Mouse (Mus musculus) myocyte (in vitro differentiated cells): ENCODE data around the gene Olfr520. TPM values are rescaled to one million over a fixed set of nuclear protein-coding genes. Genes with fewer than 3 reads are reported as not detected.

ENCODE experiments used
- H3K27me3 ChIP-seq: one replicate; pipeline ENCODE4 v1.6.1; 2011; ENCODE audit not compliant: control insufficient read depth, insufficient read depth, insufficient read length
- H3K36me3 ChIP-seq: one replicate; pipeline ENCODE4 v1.6.1; 2011; ENCODE audit not compliant: control insufficient read depth, insufficient read depth
- H3K4me2 ChIP-seq: one replicate; pipeline ENCODE4 v1.6.1; 2011; ENCODE audit warnings: low read depth, control low read depth
- H3K4me3 ChIP-seq: one replicate; pipeline ENCODE4 v1.5.1; 2011; ENCODE audit warnings: mild to moderate bottlenecking, control low read depth, moderate library complexity
- H3K79me2 ChIP-seq: one replicate; pipeline ENCODE4 v1.6.1; 2011; ENCODE audit not compliant: control insufficient read depth, insufficient read depth
- H3ac ChIP-seq: one replicate; pipeline ENCODE4 v1.6.1; 2011; ENCODE audit not compliant: control insufficient read depth, insufficient read length
- CEBPB ChIP-seq: IDR thresholded peaks from 2 replicates; pipeline ENCODE4 v1.6.1; 2011; ENCODE audit warnings: mild to moderate bottlenecking, moderate library complexity; ENCODE audit not compliant: poor library complexity, insufficient read depth, severe bottlenecking
- E2F4 ChIP-seq: IDR thresholded peaks from one replicate; pipeline ENCODE4 v1.6.1; 2011; ENCODE audit warnings: mild to moderate bottlenecking, control low read depth, moderate library complexity; ENCODE audit not compliant: insufficient read depth
- MAX ChIP-seq: IDR thresholded peaks from one replicate; pipeline ENCODE4 v1.6.1; 2011; ENCODE audit warnings: low read depth, mild to moderate bottlenecking, control low read depth
- MYOD1 ChIP-seq, 3 experiments: IDR thresholded peaks; one replicate each; pipeline ENCODE4 v1.6.1; 2011; ENCODE audit warnings: control low read depth in 2 of 3, low read depth in 2 of 3, mild to moderate bottlenecking in 2 of 3, moderate library complexity in 1 of 3; ENCODE audit not compliant: insufficient read length in 2 of 3, control insufficient read depth in 1 of 3
- MYOG ChIP-seq, 3 experiments: IDR thresholded peaks; one replicate each; pipeline ENCODE4 v1.6.1; 2011; ENCODE audit warnings: control low read depth in 2 of 3, low read depth in 2 of 3, mild to moderate bottlenecking in 2 of 3; ENCODE audit not compliant: insufficient read length in 2 of 3, control insufficient read depth in 1 of 3, insufficient read depth in 1 of 3
- POLR2A ChIP-seq: IDR thresholded peaks from one replicate; pipeline ENCODE4 v1.6.1; 2011; ENCODE audit warnings: low read depth, mild to moderate bottlenecking, control low read depth, moderate library complexity; ENCODE audit not compliant: insufficient read length
- POLR2AphosphoS2 ChIP-seq: IDR thresholded peaks from one replicate; pipeline ENCODE4 v1.6.1; 2011; ENCODE audit warnings: low read depth, control low read depth; ENCODE audit not compliant: insufficient read length
- REST ChIP-seq: IDR thresholded peaks from one replicate; pipeline ENCODE4 v1.6.1; 2011; ENCODE audit warnings: mild to moderate bottlenecking, control low read depth, moderate library complexity; ENCODE audit not compliant: insufficient read depth, insufficient read length
- SRF ChIP-seq: IDR thresholded peaks from one replicate; pipeline ENCODE4 v1.6.1; 2011; ENCODE audit warnings: low read depth; ENCODE audit not compliant: control insufficient read depth, insufficient read length
- TCF12 ChIP-seq: IDR thresholded peaks from one replicate; pipeline ENCODE4 v1.6.1; 2011; ENCODE audit warnings: mild to moderate bottlenecking, control low read depth; ENCODE audit not compliant: poor library complexity, insufficient read depth, severe bottlenecking
- TCF3 ChIP-seq: IDR thresholded peaks from one replicate; pipeline ENCODE4 v1.6.1; 2011; ENCODE audit warnings: low read depth, control low read depth; ENCODE audit not compliant: insufficient read length
- USF1 ChIP-seq: IDR thresholded peaks from one replicate; pipeline ENCODE4 v1.6.1; 2011; ENCODE audit warnings: low read depth, mild to moderate bottlenecking, control low read depth, moderate library complexity
- polyA plus RNA-seq: library from polyadenylated mRNA; unstranded; fragments of >200 nt; fragmentation: generic; extraction: Trizol; gene quantifications from one replicate; pipeline ENCODE4 v1.2.1, GENCODE M21; 2012; ENCODE audit warnings: missing spikeins

Gene Olfr520
- polyA plus RNA-seq, 1 experiment, result not detected

DNA sequence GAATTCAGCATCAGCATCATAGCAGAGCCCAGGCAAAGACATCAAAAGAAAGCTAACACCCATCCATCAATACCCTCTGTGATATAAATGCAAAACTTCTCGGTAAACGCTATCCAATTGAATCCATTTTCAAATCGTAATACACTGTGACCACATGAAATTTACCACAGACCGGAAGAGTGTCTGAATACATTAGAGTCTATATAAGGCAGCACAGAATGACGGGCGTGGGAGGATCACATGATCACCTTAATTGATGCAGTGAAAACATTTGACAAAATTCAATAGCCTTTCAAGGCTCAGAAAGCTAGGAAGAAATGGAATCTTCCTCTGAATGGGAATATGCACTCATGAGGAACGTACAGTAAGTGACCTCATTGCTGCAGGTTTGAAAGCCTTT lies 53.3 kb downstream of the Olfr520 start:
- Histone ChIP-seq H3K27me3 (peaks cover 4% of the 10 kb centered on the region), H3ac (no peak overlapping the region), H3K79me2 (no peaks in the 10 kb centered on the region), H3K4me2 (no peak overlapping the region), H3K4me3 (no peak overlapping the region), H3K36me3 (no peaks in the 10 kb centered on the region)
- TF ChIP-seq MYOG (IDR thresholded peaks at IDR 0.05; ENCODE audit: control insufficient read depth in 1 of 3, insufficient read depth in 1 of 3, insufficient read length in 2 of 3, low read depth in 2 of 3), result no peak
- TF ChIP-seq SRF, result no peak

DNA sequence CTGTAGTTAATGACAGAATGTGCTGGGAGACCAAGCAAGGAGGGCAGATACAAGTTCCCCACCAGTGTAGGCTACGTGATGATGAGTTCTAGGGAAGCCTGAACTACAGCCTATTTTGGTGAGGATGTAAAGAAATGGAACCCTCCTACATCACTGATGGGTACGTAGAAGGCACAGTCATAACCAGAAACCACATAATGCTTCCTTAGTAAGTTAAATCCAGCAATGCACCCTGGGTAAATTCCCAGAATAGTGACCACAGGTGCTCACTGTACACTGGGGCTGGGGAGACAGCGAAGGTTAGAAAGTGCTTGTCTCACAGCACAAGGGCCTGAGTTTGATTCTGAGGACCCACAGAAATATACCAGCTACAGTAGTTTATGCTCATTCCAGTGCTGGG lies 55.5 kb downstream of the Olfr520 start:
- Histone ChIP-seq H3K4me2 (no peak overlapping the region), H3K79me2 (no peaks in the 10 kb centered on the region), H3ac (no peak overlapping the region), H3K27me3 (peaks cover 5% of the 10 kb centered on the region), H3K36me3 (no peaks in the 10 kb centered on the region), H3K4me3 (no peak overlapping the region)
- TF ChIP-seq REST (no peak), MAX (no peak), TCF3 (no peak), SRF (no peak), MYOG (IDR thresholded peaks at IDR 0.05; ENCODE audit: control insufficient read depth in 1 of 3, insufficient read depth in 1 of 3, insufficient read length in 2 of 3, low read depth in 2 of 3) (no peak), E2F4 (no peak), USF1 (no peak), TCF12 (no peak), CEBPB (no peak), POLR2AphosphoS2 (no peak), POLR2A (no peak), MYOD1 (IDR thresholded peaks at IDR 0.05; ENCODE audit: control insufficient read depth in 1 of 3, insufficient read length in 2 of 3, low read depth in 2 of 3) (no peak)

Other genes starting within 250 kb of the Olfr520 start
- gene Rps3, start 246.5 kb upstream of the Olfr520 start, polyA plus RNA-seq, result 2,049 TPM
- gene Arrb1, start 194.8 kb upstream of the Olfr520 start, polyA plus RNA-seq, result 5.1 TPM
- not detected for gene Tpbgl, start 103.2 kb upstream of the Olfr520 start, polyA plus RNA-seq
- gene Slco2b1, start 18.9 kb upstream of the Olfr520 start, polyA plus RNA-seq, result 0.01 TPM
- gene Olfr521, start 33.2 kb downstream of the Olfr520 start, polyA plus RNA-seq, result not detected
- gene Neu3, start 98.1 kb downstream of the Olfr520 start, polyA plus RNA-seq, result 0.88 TPM
- 0.31 TPM for gene Xrra1, start 128.8 kb downstream of the Olfr520 start, polyA plus RNA-seq
- 111 TPM for gene Spcs2, start 133.2 kb downstream of the Olfr520 start, polyA plus RNA-seq